Mouse (Mus musculus) CH12.LX (cell line): ENCODE data around the gene Olfr1417. TPM values are rescaled to one million over a fixed set of nuclear protein-coding genes. Genes with fewer than 3 reads are reported as not detected.

Experiments used
- DNase-seq: peaks from one replicate; pipeline ENCODE4 v3.0.0-alpha.2; 2013; ENCODE audit errors: extremely low read depth
- H3K27ac ChIP-seq: 2 replicates; pipeline ENCODE4 v1.5.1; 2012; ENCODE audit warnings: low read depth, mild to moderate bottlenecking, control low read depth, moderate library complexity; ENCODE audit not compliant: insufficient read depth
- H3K27me3 ChIP-seq: replicated peaks from 2 replicates; pipeline ENCODE3; 2012; ENCODE audit warnings: inconsistent platforms
- H3K36me3 ChIP-seq, 2 experiments: replicated peaks in 1 of 2; 2 replicates each; pipeline versions ENCODE3 to v1.6.1; 2012; ENCODE audit warnings: inconsistent platforms in 1 of 2, low read length in 1 of 2, mild to moderate bottlenecking in 1 of 2, mixed read lengths in 1 of 2, moderate library complexity in 1 of 2; ENCODE audit not compliant: control insufficient read depth in 1 of 2, insufficient read depth in 1 of 2
- H3K4me1 ChIP-seq, 2 experiments: 2 replicates each; pipeline ENCODE4 v1.6.1; 2012; ENCODE audit warnings: inconsistent platforms in 1 of 2, moderate library complexity in 1 of 2; ENCODE audit not compliant: insufficient read depth in 2 of 2, control insufficient read depth in 1 of 2
- H3K4me2 ChIP-seq: 2 replicates; pipeline ENCODE4 v1.6.1; 2012; ENCODE audit warnings: low read depth, mild to moderate bottlenecking, control low read depth; ENCODE audit not compliant: poor library complexity, insufficient read depth, severe bottlenecking
- H3K4me3 ChIP-seq, 3 experiments: fragments of 150-350 bp in 1 of 3; sonication (generic) in 1 of 3; replicated peaks in 1 of 3; 2 replicates each; pipeline versions ENCODE3 to v1.5.1; 2011 to 2012; ENCODE audit warnings: low read depth in 2 of 3, low read length in 2 of 3, mild to moderate bottlenecking in 2 of 3, moderate library complexity in 2 of 3, control low read depth in 1 of 3, improper control_type of control experiment in 1 of 3, inconsistent platforms in 1 of 3, mixed read lengths in 1 of 3; ENCODE audit not compliant: poor library complexity in 1 of 3
- H3K79me2 ChIP-seq: replicated peaks from 2 replicates; pipeline ENCODE4 v1.6.1; 2012; ENCODE audit warnings: mild to moderate bottlenecking, moderate library complexity; ENCODE audit not compliant: control insufficient read depth, poor library complexity, insufficient read depth, severe bottlenecking; ENCODE audit errors: extremely low read depth
- H3K9ac ChIP-seq: 2 replicates; pipeline ENCODE4 v1.6.1; 2012; ENCODE audit warnings: low read depth, mild to moderate bottlenecking, control low read depth, moderate library complexity; ENCODE audit not compliant: insufficient read depth
- H3K9me3 ChIP-seq: replicated peaks from 2 replicates; pipeline ENCODE3; 2012; ENCODE audit warnings: low read length, inconsistent platforms, mixed read lengths
- BHLHE40 ChIP-seq: IDR thresholded peaks from 2 replicates; pipeline ENCODE4 v1.6.1; 2011; ENCODE audit warnings: mild to moderate bottlenecking, low read depth, low read length, improper control_type of control experiment
- CHD2 ChIP-seq: IDR thresholded peaks from 2 replicates; pipeline ENCODE4 v1.6.1; 2011; ENCODE audit warnings: low read length, improper control_type of control experiment
- CTCF ChIP-seq, 2 experiments: IDR thresholded peaks in 1 of 2; conservative IDR thresholded peaks in 1 of 2; 2 replicates each; pipeline ENCODE4 v1.5.1; 2011 to 2012; ENCODE audit warnings: low read depth in 2 of 2, low read length in 2 of 2, improper control_type of control experiment in 1 of 2, inconsistent platforms in 1 of 2, mild to moderate bottlenecking in 1 of 2, moderate library complexity in 1 of 2
- E2F4 ChIP-seq: IDR thresholded peaks from 2 replicates; pipeline ENCODE4 v1.6.1; 2011; ENCODE audit warnings: low read depth, low read length, improper control_type of control experiment; ENCODE audit not compliant: insufficient replicate concordance
- ELF1 ChIP-seq: IDR thresholded peaks from 2 replicates; pipeline ENCODE4 v1.6.1; 2014; ENCODE audit warnings: low read depth, mild to moderate bottlenecking, inconsistent platforms, low read length, improper control_type of control experiment
- EP300 ChIP-seq: IDR thresholded peaks from 2 replicates; pipeline ENCODE4 v1.6.1; 2011; ENCODE audit warnings: low read length, improper control_type of control experiment
- HCFC1 ChIP-seq: IDR thresholded peaks from 2 replicates; pipeline ENCODE4 v1.6.1; 2012; ENCODE audit warnings: low read depth, mild to moderate bottlenecking, inconsistent platforms, low read length, improper control_type of control experiment
- JUN ChIP-seq: IDR thresholded peaks from 2 replicates; pipeline ENCODE4 v1.6.1; 2011; ENCODE audit warnings: low read depth, mild to moderate bottlenecking, low read length, improper control_type of control experiment, moderate library complexity; ENCODE audit not compliant: insufficient read depth
- MAX ChIP-seq: IDR thresholded peaks from 2 replicates; pipeline ENCODE4 v1.6.1; 2011; ENCODE audit warnings: low read length, improper control_type of control experiment
- MAZ ChIP-seq: IDR thresholded peaks from 2 replicates; pipeline ENCODE4 v1.6.1; 2012; ENCODE audit warnings: low read depth, mild to moderate bottlenecking, inconsistent platforms, low read length, improper control_type of control experiment, moderate library complexity
- MEF2A ChIP-seq: IDR thresholded peaks from 2 replicates; pipeline ENCODE4 v1.6.1; 2014; ENCODE audit warnings: low read depth, mild to moderate bottlenecking, inconsistent platforms, low read length, improper control_type of control experiment, borderline replicate concordance
- MYC ChIP-seq: IDR thresholded peaks from 2 replicates; pipeline ENCODE4 v1.6.1; 2011; ENCODE audit warnings: low read depth, mild to moderate bottlenecking, improper control_type of control experiment, low read length
- NELFE ChIP-seq: IDR thresholded peaks from 2 replicates; pipeline ENCODE4 v1.6.1; 2011; ENCODE audit warnings: low read depth, low read length, improper control_type of control experiment
- NRF1 ChIP-seq: IDR thresholded peaks from 2 replicates; pipeline ENCODE4 v1.6.1; 2014; ENCODE audit warnings: low read depth, mild to moderate bottlenecking, inconsistent platforms, low read length, improper control_type of control experiment, moderate library complexity
- PAX5 ChIP-seq: IDR thresholded peaks from 2 replicates; pipeline ENCODE4 v1.6.1; 2012; ENCODE audit warnings: low read length, inconsistent platforms, mixed read lengths
- SIN3A ChIP-seq: IDR thresholded peaks from 2 replicates; pipeline ENCODE4 v1.6.1; 2012; ENCODE audit warnings: low read length, improper control_type of control experiment, inconsistent platforms
- SMC3 ChIP-seq: IDR thresholded peaks from 2 replicates; pipeline ENCODE4 v1.6.1; 2011; ENCODE audit warnings: low read depth, low read length, improper control_type of control experiment
- UBTF ChIP-seq: IDR thresholded peaks from 2 replicates; pipeline ENCODE4 v1.6.1; 2012; ENCODE audit warnings: low read depth, mild to moderate bottlenecking, inconsistent platforms, low read length, improper control_type of control experiment, moderate library complexity
- USF1 ChIP-seq: IDR thresholded peaks from 2 replicates; pipeline ENCODE4 v1.6.1; 2014; ENCODE audit warnings: low read depth, mild to moderate bottlenecking, inconsistent platforms, low read length, improper control_type of control experiment
- USF2 ChIP-seq: conservative IDR thresholded peaks from 2 replicates; pipeline ENCODE4 v1.6.1; 2011; ENCODE audit warnings: low read depth, low read length, improper control_type of control experiment
- ZC3H11A ChIP-seq: IDR thresholded peaks from 2 replicates; pipeline ENCODE4 v1.6.1; 2012; ENCODE audit warnings: low read depth, mild to moderate bottlenecking, inconsistent platforms, low read length, improper control_type of control experiment
- ZMIZ1 ChIP-seq: IDR thresholded peaks from 2 replicates; pipeline ENCODE4 v1.6.1; 2012; ENCODE audit warnings: low read depth, mild to moderate bottlenecking, inconsistent platforms, low read length, improper control_type of control experiment
- dilution Hi-C: fragments of 300-500 bp; cut with MboI; formaldehyde crosslinking; loops from 2 replicates; pipeline ENCODE4 v1.14.3; 2020; ENCODE audit warnings: low sequenced_read_pairs; ENCODE audit not compliant: extremely low pct_unique_long_range_greater_than_20kb, extremely low pct_ligation_motif_present
- in situ Hi-C: fragments of 300-500 bp; cut with MboI; formaldehyde crosslinking; loops from 3 replicates; pipeline ENCODE4 v1.14.3; 2019; ENCODE audit warnings: low sequenced_read_pairs, low pct_ligation_motif_present, low pct_unique_long_range_greater_than_20kb, mixed read lengths
- polyA plus RNA-seq: library from polyadenylated mRNA; unstranded; fragments of >175 nt; gene quantifications from 2 replicates; pipeline ENCODE4 v1.2.1, GENCODE M21; 2012; ENCODE audit warnings: low read depth; ENCODE audit not compliant: insufficient read length
- total RNA-seq, 2 experiments: library from RNA; depleted of rRNA; stranded (reverse); fragments of 300-350 nt in 1 of 2; fragments of >200 nt in 1 of 2; gene quantifications; 2 replicates each; pipeline ENCODE4 v1.2.3; 2012 to 2014

The Olfr1417 gene
- total and polyA plus RNA-seq, 3 experiments = not detected

- Histone ChIP-seq H3K36me3 (no peaks in the 10 kb centered on the region), H3K9me3 (no peaks in the 10 kb centered on the region), H3K9ac (no peak overlapping the region), H3K4me2 (no peak overlapping the region), H3K27ac (no peak overlapping the region), H3K4me1 (0 out of 4 replicates have a peak, but pooled peaks cover 0 to 2% of the 10 kb centered on the region in 2 experiments), H3K4me3 (no peak overlapping the region), H3K27me3 (no peaks in the 10 kb centered on the region), H3K79me2 (no peaks in the 10 kb centered on the region)
- in situ Hi-C loops (no loop called here), dilution Hi-C loops (no loop called here)
- no peak for TF ChIP-seq CTCF (conservative IDR thresholded peaks at IDR 0.05 in 1 of 2, IDR thresholded peaks at IDR 0.05 in 1 of 2; ENCODE audit: low read depth in 2 of 2, low read length in 2 of 2)
- TF ChIP-seq MAZ = no peak
- TF ChIP-seq ZMIZ1 = no peak
- no peak for TF ChIP-seq MYC
- no peak for TF ChIP-seq USF1
- TF ChIP-seq UBTF = no peak
- no peak for TF ChIP-seq MEF2A
- TF ChIP-seq JUN = no peak
- no peak for TF ChIP-seq MAX
- no peak for TF ChIP-seq EP300
- TF ChIP-seq E2F4 = no peak
- no peak for TF ChIP-seq HCFC1
- no peak for TF ChIP-seq NELFE
- no peak for TF ChIP-seq BHLHE40
- TF ChIP-seq USF2 = no peak
- TF ChIP-seq ELF1 = no peak
- DNase-seq = no peak
Observed at GRCm38 (mm10) chr19:11846333-11846732, 7.3 kb upstream of the Olfr1417 start.

DNA sequence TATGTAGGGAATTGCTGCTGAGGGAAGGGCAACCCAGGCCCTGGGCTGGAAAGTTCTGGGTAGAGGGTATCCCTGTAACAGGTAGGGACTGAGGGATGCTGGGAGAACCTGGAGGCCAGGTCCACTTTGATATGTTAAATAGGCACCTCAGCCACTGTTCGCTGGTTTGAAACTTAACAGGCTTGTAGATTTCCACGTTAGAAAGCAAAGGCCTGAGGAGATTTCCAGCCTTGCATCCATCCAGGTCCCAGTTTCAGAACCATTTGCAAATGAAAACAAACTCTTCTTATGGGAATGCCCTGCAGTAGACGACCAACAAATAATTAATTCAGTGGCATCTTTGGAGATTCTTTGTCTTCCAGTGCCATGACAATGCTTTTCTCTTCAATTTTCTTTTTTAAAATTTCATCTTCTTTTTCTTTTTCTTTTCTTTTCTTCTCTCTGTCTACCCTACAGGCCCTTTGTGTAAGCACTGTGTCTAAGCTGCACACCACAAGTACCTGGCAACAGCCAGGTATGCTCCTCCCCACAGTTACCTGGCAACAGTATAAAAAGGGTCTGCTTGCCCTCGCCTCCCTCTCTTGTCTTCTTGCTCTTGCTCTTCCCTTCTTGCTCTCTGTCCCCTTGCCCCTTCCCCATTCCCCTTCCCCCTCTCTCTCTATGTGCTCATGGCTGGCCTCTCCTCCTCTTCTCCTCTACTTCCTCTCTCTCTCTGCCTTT lies 15.5 kb downstream of the Olfr1417 start:
- no peak overlapping the region for H3K27ac ChIP-seq
- H3K4me3 ChIP-seq = no peak overlapping the region
- TF ChIP-seq ZMIZ1 (no peak), SMC3 (no peak), CHD2 (no peak), PAX5 (no peak), ZC3H11A (no peak), NRF1 (no peak), SIN3A (no peak)
- H3K79me2 ChIP-seq = no peaks in the 10 kb centered on the region
- H3K9me3 ChIP-seq = no peaks in the 10 kb centered on the region
- H3K4me2 ChIP-seq = no peak overlapping the region
- no peak for DNase-seq
- peaks cover 0 to 10% of the 10 kb centered on the region in 2 experiments; a peak in 1 of 4 replicates for H3K4me1 ChIP-seq
- peaks cover 21% of the 10 kb centered on the region for H3K27me3 ChIP-seq
- dilution Hi-C loops (no loop called here), in situ Hi-C loops (no loop called here)
- no peaks in the 10 kb centered on the region for H3K36me3 ChIP-seq
- no peak overlapping the region for H3K9ac ChIP-seq
